Mouse (Mus musculus) forebrain, embryonic 14.5 days (tissue): ENCODE results near the gene Cux1. TPM values are rescaled to one million over a fixed set of nuclear protein-coding genes. Genes with fewer than 3 reads are reported as not detected.

Experiments used
- ATAC-seq: fragments of 200-750 bp; cut with Nextera tagmentation; 2 replicates; pipeline ENCODE4 v1.8.0; 2017; ENCODE audit warnings: mild to moderate bottlenecking, moderate library complexity
- DNase-seq: peaks from one replicate; pipeline ENCODE4 v3.0.0-alpha.2; 2015; ENCODE audit warnings: low spot score
- H3K27ac ChIP-seq: fragments of 300-500 bp; sonication (generic); 2 replicates; pipeline ENCODE4 v1.5.1; 2014; ENCODE audit warnings: low read depth, mild to moderate bottlenecking, control low read depth, low read length, moderate library complexity
- H3K27me3 ChIP-seq: fragments of 300-500 bp; sonication (generic); replicated peaks from 2 replicates; pipeline ENCODE4 v1.6.1; 2014; ENCODE audit warnings: low read length, control low read depth, mixed read lengths; ENCODE audit not compliant: control insufficient read depth, insufficient read depth
- H3K36me3 ChIP-seq: fragments of 300-500 bp; sonication (generic); 2 replicates; pipeline ENCODE4 v1.6.1; 2014; ENCODE audit warnings: low read length, control low read depth; ENCODE audit not compliant: control insufficient read depth, insufficient read depth
- H3K4me1 ChIP-seq: fragments of 300-500 bp; sonication (generic); 2 replicates; pipeline ENCODE4 v1.6.1; 2014; ENCODE audit warnings: antibody characterized with exemption, low read length, control low read depth; ENCODE audit not compliant: control insufficient read depth, insufficient read depth
- H3K4me2 ChIP-seq: fragments of 300-500 bp; sonication (generic); 2 replicates; pipeline ENCODE4 v1.6.1; 2014; ENCODE audit warnings: mild to moderate bottlenecking, control low read depth, low read length
- H3K4me3 ChIP-seq: fragments of 300-500 bp; sonication (generic); 2 replicates; pipeline ENCODE4 v1.5.1; 2014; ENCODE audit warnings: low read depth, low read length, control low read depth
- H3K9ac ChIP-seq: fragments of 300-500 bp; sonication (generic); 2 replicates; pipeline ENCODE4 v1.6.1; 2014; ENCODE audit warnings: mild to moderate bottlenecking, low read length, control low read depth, moderate library complexity
- H3K9me3 ChIP-seq: fragments of 300-500 bp; sonication (generic); replicated peaks from 2 replicates; pipeline ENCODE4 v1.6.1; 2016; ENCODE audit warnings: low read length, control low read depth, mixed read lengths; ENCODE audit not compliant: control insufficient read depth
- WGBS: fragments of 180-500 bp; shearing (Covaris S2); extraction: QIAGEN DNeasy Blood & Tissue Kit; methylation state at CpG from one replicate; pipeline ENCODE4 v1.1.7; 2014; 5-methylcytosine and 5-hydroxymethylcytosine counted together
- polyA plus RNA-seq: library from polyadenylated mRNA; unstranded; fragments of >200 nt; fragmentation: Nextera tagmentation; extraction: Ambion mirVana; gene quantifications from 2 replicates; pipeline ENCODE4 v1.2.1, GENCODE M21; 2014

Gene Cux1
- polyA plus RNA-seq, 1 experiment from 2014 or later: 89.6 TPM

DNA sequence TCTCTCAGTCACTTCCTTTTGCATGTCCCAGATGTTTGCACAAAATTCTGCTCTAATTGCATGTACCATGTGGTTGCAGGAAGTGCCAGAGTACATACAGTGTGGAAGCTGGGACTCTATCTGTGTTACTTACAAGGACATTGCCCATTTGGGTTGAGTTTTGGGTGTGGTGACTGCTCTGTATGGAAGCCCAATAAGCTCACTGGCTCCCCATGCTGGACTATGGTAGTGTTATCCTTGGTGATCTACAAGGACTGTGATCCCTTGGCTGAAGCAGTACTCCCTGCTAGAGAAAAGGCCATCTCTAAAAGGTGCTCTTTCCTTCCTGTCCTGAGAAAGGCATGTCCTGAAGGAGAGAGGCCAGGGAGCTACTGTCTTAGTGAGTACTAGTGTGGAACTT lies 160.9 kb downstream of the Cux1 start:
- ATAC-seq (no peak), DNase-seq (no peak)
- Histone ChIP-seq H3K9me3 (0 out of 2 replicates have a peak, but pooled peaks cover 4% of the 10 kb centered on the region), H3K4me2 (no peak overlapping the region), H3K9ac (no peak overlapping the region), H3K27me3 (no peaks in the 10 kb centered on the region), H3K27ac (no peak overlapping the region), H3K4me3 (no peak overlapping the region), H3K4me1 (peaks cover 10% of the 10 kb centered on the region; the same call in 1 of the 2 replicates), H3K36me3 (peaks cover 14% of the 10 kb centered on the region; the same call in 1 of the 2 replicates)

DNA sequence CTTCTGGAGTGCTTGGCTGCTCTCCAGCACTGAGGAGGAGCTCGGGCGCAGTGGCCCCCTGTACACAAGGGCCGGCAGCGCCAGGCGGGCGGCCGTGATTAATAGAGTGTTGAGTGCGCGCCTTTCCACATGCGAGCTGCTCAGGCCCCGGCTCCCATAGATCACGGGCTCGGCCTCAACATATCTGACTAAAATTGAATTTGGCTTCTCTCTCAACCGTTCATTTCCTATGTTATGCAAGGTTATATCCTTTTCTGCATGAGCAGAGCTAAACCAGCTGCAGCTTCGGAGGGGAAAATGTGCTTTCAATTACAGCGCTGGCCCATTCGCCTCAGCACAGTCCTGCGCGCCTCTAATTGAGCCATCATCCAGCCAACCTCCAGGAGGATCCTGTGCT lies 163.7 kb downstream of the Cux1 start:
- 26% methylated on average over 19 of the region's 19 CpGs for WGBS
- no peak overlapping the region for H3K4me3 ChIP-seq
- peak overlapping the region; percentile 35 for H3K4me2 ChIP-seq
- H3K36me3 ChIP-seq: peaks cover 14% of the 10 kb centered on the region; the same call in 1 of the 2 replicates
- no peaks in the 10 kb centered on the region for H3K27me3 ChIP-seq
- ATAC-seq: peak; percentile 81
- H3K27ac ChIP-seq: 0 out of 2 replicates have a peak overlapping the region, but pooled peaks have one; percentile 21
- H3K9ac ChIP-seq: no peak overlapping the region
- peaks cover 10% of the 10 kb centered on the region; the same call in 1 of the 2 replicates for H3K4me1 ChIP-seq
- H3K9me3 ChIP-seq: 0 out of 2 replicates have a peak, but pooled peaks cover 4% of the 10 kb centered on the region
- peak; percentile 83 for DNase-seq

DNA sequence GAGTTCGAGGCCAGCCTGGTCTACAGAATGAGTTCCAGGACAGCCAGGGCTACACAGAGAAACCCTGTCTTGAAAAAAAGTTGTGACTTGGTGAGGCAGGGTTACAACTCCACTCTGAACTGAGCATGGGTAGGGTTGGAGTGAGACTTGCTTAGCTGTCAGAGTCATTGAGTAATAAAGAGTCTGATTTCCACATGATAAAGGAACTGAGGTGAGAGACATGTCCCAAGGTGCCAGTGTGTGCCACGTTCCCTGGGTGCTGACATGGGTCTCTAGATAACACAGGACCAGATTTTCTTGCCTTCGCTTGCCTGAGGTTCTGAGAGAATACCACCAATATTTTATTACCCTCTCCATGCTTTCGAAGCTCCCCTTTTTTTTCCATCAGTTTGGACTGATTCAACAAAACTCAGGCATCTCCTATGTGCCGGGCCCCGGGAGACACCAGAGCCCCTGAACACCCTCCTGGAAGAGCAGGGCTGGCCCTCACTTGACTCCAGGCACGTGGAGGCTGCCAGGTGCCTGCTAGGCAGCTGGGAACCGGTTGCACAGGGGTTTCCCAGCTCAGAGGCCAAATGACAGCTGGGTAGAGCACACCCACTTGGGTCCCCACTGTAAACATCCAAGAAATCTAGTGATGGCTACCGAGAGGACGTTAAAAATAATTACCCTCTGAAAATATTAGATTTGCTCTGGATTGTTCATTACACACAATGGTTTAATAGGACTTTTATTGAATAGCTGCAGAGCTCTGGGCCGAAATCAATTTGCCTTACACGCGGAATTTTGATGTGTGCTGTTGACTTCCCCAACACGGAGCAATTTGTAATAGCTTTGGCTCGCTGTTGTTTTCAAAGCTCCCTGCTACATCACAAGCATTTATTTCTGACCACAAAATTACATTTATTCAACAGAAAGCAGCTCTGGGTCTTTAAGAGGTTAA lies 164.4 kb downstream of the Cux1 start:
- WGBS: 56% methylated on average over 15 of the region's 15 CpGs
- Histone ChIP-seq H3K4me2 (peak overlapping the region; percentile 35), H3K4me3 (no peak overlapping the region), H3K27me3 (no peaks in the 10 kb centered on the region), H3K27ac (peak overlapping the region; percentile 21; the same call in 1 of the 2 replicates), H3K9ac (no peak overlapping the region), H3K4me1 (peaks cover 10% of the 10 kb centered on the region; the same call in 1 of the 2 replicates), H3K9me3 (0 out of 2 replicates have a peak, but pooled peaks cover 3% of the 10 kb centered on the region), H3K36me3 (peaks cover 13% of the 10 kb centered on the region; the same call in 1 of the 2 replicates)
- ATAC-seq (no peak), DNase-seq (peak; percentile 15)

DNA sequence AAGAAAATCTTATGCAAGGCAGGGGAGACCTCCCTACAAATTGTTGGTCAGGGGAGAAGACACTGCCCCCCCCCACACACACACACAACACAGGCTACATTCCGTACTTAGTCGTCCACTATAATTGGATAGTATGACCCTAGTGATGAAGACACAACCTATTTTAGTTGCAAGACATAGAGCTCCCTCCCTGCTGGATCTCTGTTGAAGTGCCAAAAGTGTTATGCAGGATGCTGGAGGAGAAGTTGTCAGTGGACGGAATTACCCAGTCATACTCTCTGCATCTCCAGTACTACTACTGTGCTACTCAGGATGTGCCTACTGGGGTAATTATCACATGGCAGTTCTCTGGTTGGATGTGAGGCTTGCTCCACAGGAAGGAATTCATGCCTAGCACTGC lies 168.6 kb downstream of the Cux1 start:
- no peak for ATAC-seq
- H3K4me3 ChIP-seq: no peak overlapping the region
- H3K27ac ChIP-seq: no peak overlapping the region
- DNase-seq: no peak
- H3K9ac ChIP-seq: no peak overlapping the region
- H3K36me3 ChIP-seq: no peaks in the 10 kb centered on the region
- 90% methylated on average over 3 of the region's 3 CpGs for WGBS
- H3K9me3 ChIP-seq: no peaks in the 10 kb centered on the region
- H3K4me1 ChIP-seq: peaks cover 10% of the 10 kb centered on the region; the same call in 1 of the 2 replicates
- no peak overlapping the region for H3K4me2 ChIP-seq
- no peaks in the 10 kb centered on the region for H3K27me3 ChIP-seq

DNA sequence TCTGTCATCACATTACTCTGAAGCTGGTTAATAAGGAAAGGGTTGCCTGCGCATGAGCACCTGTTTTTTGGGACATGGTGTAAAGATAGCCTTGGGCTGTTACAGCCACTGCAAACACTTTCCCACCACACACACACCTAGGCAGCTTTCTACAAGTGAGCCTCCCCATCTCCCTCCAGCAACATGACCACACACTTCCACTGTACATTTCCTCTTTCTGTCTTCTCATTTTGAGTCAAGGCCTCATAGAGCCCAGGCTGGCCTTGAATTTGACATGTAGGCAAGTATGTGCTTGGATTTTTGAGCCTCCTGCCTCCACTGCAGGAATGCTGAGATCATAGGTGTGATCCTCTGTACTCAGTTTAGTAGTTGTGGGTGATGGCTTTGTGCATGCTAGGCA lies 170.6 kb downstream of the Cux1 start:
- Histone ChIP-seq H3K9ac (no peak overlapping the region), H3K27ac (no peak overlapping the region), H3K27me3 (no peaks in the 10 kb centered on the region), H3K4me1 (no peaks in the 10 kb centered on the region), H3K4me3 (no peak overlapping the region), H3K4me2 (no peak overlapping the region), H3K36me3 (peaks cover 3% of the 10 kb centered on the region; the same call in 1 of the 2 replicates), H3K9me3 (no peaks in the 10 kb centered on the region)
- ATAC-seq (no peak), DNase-seq (no peak)
- WGBS: 93% methylated on average over 1 of the region's 1 CpGs

DNA sequence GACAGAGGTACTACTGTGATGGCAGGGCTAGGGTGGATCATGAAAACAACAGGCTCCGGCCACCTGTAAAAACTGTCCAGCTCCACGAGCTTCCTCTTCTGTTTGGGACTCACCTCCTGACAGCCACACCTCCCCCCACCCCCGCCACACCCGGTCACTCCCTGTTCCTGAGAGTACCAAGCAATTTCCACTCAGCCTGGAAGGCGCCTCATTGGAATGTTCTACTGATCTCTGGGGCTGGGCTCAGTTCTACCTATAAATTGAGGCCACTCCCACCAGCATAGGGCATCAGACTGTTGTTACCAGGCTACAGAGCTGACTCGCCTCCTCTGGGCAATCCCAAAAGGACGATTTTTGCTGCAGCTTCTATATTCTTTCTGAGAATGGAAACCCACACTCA lies 171.0 kb downstream of the Cux1 start:
- H3K4me1 ChIP-seq: no peaks in the 10 kb centered on the region
- no peak for ATAC-seq
- H3K4me3 ChIP-seq: no peak overlapping the region
- peaks cover 5% of the 10 kb centered on the region; the same call in 1 of the 2 replicates for H3K36me3 ChIP-seq
- H3K27me3 ChIP-seq: no peaks in the 10 kb centered on the region
- H3K27ac ChIP-seq: no peak overlapping the region
- H3K4me2 ChIP-seq: no peak overlapping the region
- H3K9ac ChIP-seq: no peak overlapping the region
- WGBS: 78% methylated on average over 7 of the region's 7 CpGs
- no peak for DNase-seq
- no peaks in the 10 kb centered on the region for H3K9me3 ChIP-seq

DNA sequence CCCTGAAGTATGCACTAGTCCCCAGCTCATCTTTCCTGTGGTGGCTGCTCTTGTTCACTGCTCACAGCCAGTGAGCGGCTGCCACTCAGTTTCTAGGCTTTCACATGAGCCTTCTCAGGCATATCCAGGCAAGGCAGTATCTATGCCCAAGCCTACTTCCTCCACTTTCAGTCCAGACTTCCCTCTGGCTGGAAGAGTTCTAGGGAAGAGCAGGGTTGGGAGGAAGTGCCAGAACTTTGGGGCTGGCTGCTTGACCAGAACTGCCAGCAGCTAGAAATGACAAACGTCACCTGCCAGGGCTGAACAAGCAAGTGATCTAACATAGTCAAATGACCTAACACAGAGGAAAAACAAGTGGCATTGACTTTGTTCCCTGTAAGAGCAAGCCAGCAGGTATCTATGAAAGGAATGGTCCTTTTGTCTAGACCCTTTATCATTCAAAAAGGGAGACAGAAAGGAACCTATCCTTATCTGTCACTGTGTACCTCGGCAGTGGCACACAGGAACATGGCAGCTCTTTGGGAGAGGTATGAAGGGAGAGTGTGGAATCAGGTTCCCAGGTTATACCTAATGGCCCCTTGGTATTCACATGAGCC lies 171.6 kb downstream of the Cux1 start:
- Histone ChIP-seq H3K36me3 (peaks cover 5% of the 10 kb centered on the region; the same call in 1 of the 2 replicates), H3K9ac (no peak overlapping the region), H3K4me3 (no peak overlapping the region), H3K4me1 (no peaks in the 10 kb centered on the region), H3K27ac (no peak overlapping the region), H3K9me3 (no peaks in the 10 kb centered on the region), H3K27me3 (no peaks in the 10 kb centered on the region), H3K4me2 (no peak overlapping the region)
- 80% methylated on average over 3 of the region's 3 CpGs for WGBS
- ATAC-seq (no peak), DNase-seq (no peak)

DNA sequence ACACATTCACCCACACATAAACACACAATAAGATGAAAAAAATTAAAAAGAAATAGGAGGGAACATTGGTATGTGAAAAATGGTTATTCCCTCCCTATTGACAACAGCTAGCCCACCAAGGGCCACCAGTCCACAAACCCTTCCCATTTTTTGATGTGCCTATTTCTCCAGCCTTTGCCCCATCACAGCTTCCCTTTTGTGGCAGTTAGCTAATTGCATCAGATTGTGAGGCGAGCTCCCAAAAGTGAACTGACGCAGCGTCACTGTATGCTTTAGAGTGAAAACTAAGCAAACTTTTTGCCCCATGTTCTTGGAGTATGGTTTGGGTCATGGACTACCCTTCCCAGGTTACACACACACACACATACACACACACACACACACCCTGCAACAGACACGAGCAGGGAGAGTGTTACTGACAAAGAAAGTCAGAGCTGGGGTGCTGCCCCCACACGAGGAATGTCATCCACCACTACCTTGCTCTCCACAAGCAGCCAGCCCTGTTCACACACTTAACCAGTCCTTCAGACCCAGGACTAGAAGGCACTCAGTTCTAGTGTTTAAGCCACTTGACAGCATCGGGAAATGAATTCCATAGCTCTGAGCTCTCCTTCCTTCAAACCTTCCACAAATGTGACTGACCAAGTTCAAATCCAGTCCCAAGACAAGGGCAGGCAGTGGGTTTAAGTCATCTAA lies 172.6 kb downstream of the Cux1 start:
- 83% methylated on average over 6 of the region's 6 CpGs for WGBS
- Histone ChIP-seq H3K9me3 (no peaks in the 10 kb centered on the region), H3K4me2 (no peak overlapping the region)

More for the DNA sequence above, 172.6 kb downstream of the Cux1 start:
- Histone ChIP-seq H3K36me3 (peaks cover 5% of the 10 kb centered on the region; the same call in 1 of the 2 replicates), H3K9ac (no peak overlapping the region), H3K27ac (no peak overlapping the region), H3K4me3 (no peak overlapping the region), H3K27me3 (no peaks in the 10 kb centered on the region), H3K4me1 (no peaks in the 10 kb centered on the region)
- DNase-seq (no peak), ATAC-seq (no peak)
